ENCODE assay signal across 8 mouse cellular contexts in genomic region chr2:28534436-28535262, GRCm38 (mm10). TPM values are rescaled to one million over a fixed set of nuclear protein-coding genes. Genes with fewer than 3 reads are reported as not detected.
DNase-seq lines count a peak whose midpoint lies in the region; ATAC-seq lines count a peak whose summit lies in the region.

No protein-coding gene starts in this region.

- 32% methylated on average over 11 of the region's 11 CpGs for WGBS in heart, embryonic 13.5 days
- WGBS in midbrain, embryonic 10.5 days: 32% methylated on average over 11 of the region's 11 CpGs

- peak overlapping the region; percentile 77 for H3K4me2 ChIP-seq in heart, embryonic 13.5 days

- no peak for ATAC-seq in heart, embryonic 13.5 days (ENCODE audit: extremely low read depth, insufficient number of reproducible peaks, low FRiP score, low TSS enrichment)
- ATAC-seq in monocyte, adult 5-6 weeks (replicated peaks; ENCODE audit: insufficient number of reproducible peaks, low FRiP score, low TSS enrichment, poor library complexity, severe bottlenecking): no peak

- peak overlapping the region; percentile 94 for H3K9ac ChIP-seq in heart, embryonic 13.5 days

- no peaks in the 10 kb centered on the region for H3K27me3 ChIP-seq in heart, embryonic 13.5 days (replicated peaks)
- H3K27me3 ChIP-seq in midbrain, embryonic 10.5 days (ENCODE audit: low read depth, poor library complexity, severe bottlenecking): peaks cover 15% of the 10 kb centered on the region; the same call in 1 of the 2 replicates

- no peaks in the 10 kb centered on the region for H3K36me3 ChIP-seq in heart, embryonic 13.5 days
- H3K36me3 ChIP-seq in midbrain, embryonic 10.5 days: no peaks in the 10 kb centered on the region

- no peaks in the 10 kb centered on the region for H3K9me3 ChIP-seq in heart, embryonic 13.5 days
- no peaks in the 10 kb centered on the region for H3K9me3 ChIP-seq in midbrain, embryonic 10.5 days (replicated peaks)

- DNase-seq in NIH3T3 (ENCODE audit: low read depth): peak; percentile 93
- peak; percentile 68 for DNase-seq in embryo, embryonic 10 days (ENCODE audit: low spot score)
- DNase-seq in kidney, postnatal 36 days: peak; percentile 65 to 73
- DNase-seq in midbrain, embryonic 10.5 days (ENCODE audit: low spot score): peak; percentile 32
- no peak for DNase-seq in gastrocnemius, postnatal 36 days
- DNase-seq in gastrocnemius, adult 8-10 months (ENCODE audit: low spot score in 2 of 2): no peak

- intact Hi-C loops in gastrocnemius, postnatal 36 days (cut with DNase I): no loop called here

- peaks cover 89% of the 10 kb centered on the region for H3K4me1 ChIP-seq in heart, embryonic 13.5 days
- peaks cover 100% of the 10 kb centered on the region for H3K4me1 ChIP-seq in midbrain, embryonic 10.5 days

- peak overlapping the region; percentile 87 for H3K27ac ChIP-seq in heart, embryonic 13.5 days (replicated peaks)
- H3K27ac ChIP-seq in midbrain, embryonic 10.5 days (replicated peaks): peak overlapping the region; percentile 84

- H3K4me3 ChIP-seq in heart, embryonic 13.5 days: peak overlapping the region; percentile 78
- peak overlapping the region; percentile 70 for H3K4me3 ChIP-seq in midbrain, embryonic 10.5 days

RNA-seq across cellular contexts. Expression of gene Ralgds, which starts 21.7 kb away (rescaled TPM):
- 19.2 and 20.3 TPM in 2 replicates for polyA plus RNA-seq in heart, embryonic 13.5 days (2015; fragmentation: Nextera tagmentation; extraction: Ambion mirVana)
- polyA plus RNA-seq in midbrain, embryonic 10.5 days (2016; fragmentation: Nextera tagmentation; extraction: Ambion mirVana): 31.5 and 45.6 TPM in 2 replicates
- 3.5 to 14.6 TPM (median 9.2 TPM) in 3 replicates for total RNA-seq in monocyte, adult 5-6 weeks (2017)
- total RNA-seq in gastrocnemius, postnatal 36 days (2021): 1 to 10 TPM; 8.5 to 9.4 TPM
- 10 to 100 TPM in 2 of 4 experiments, 1 to 10 TPM in 2; 8.1 to 11.1 (median 9.4) TPM for total RNA-seq in gastrocnemius, adult 8-10 months (2022)

RNA-seq across cellular contexts. Expression of gene Cel, which starts 28.6 kb away (rescaled TPM):
- 0.31 TPM in 1 of 2 replicates, not detected in the other for polyA plus RNA-seq in heart, embryonic 13.5 days (2015; fragmentation: Nextera tagmentation; extraction: Ambion mirVana)
- polyA plus RNA-seq in midbrain, embryonic 10.5 days (2016; fragmentation: Nextera tagmentation; extraction: Ambion mirVana): not detected in 2 replicates
- total RNA-seq in monocyte, adult 5-6 weeks (2017): not detected in 3 replicates
- not detected for total RNA-seq in gastrocnemius, postnatal 36 days (2021)
- not detected for total RNA-seq in gastrocnemius, adult 8-10 months (2022)

RNA-seq across cellular contexts. Expression of gene Gm10134, which starts 28.8 kb away (rescaled TPM):
- 1.1 and 1.6 TPM in 2 replicates for polyA plus RNA-seq in heart, embryonic 13.5 days (2015; fragmentation: Nextera tagmentation; extraction: Ambion mirVana)
- 0.49 TPM in 1 of 2 replicates, not detected in the other for polyA plus RNA-seq in midbrain, embryonic 10.5 days (2016; fragmentation: Nextera tagmentation; extraction: Ambion mirVana)
- not detected in 3 replicates for total RNA-seq in monocyte, adult 5-6 weeks (2017)
- total RNA-seq in gastrocnemius, postnatal 36 days (2021): not detected
- total RNA-seq in gastrocnemius, adult 8-10 months (2022): 1 to 10 TPM in 1 of 4 experiments, not detected in 3; 1.6 TPM

RNA-seq across cellular contexts. Expression of gene Gbgt1, which starts 38.0 kb away (rescaled TPM):
- 0.25 and 0.47 TPM in 2 replicates for polyA plus RNA-seq in heart, embryonic 13.5 days (2015; fragmentation: Nextera tagmentation; extraction: Ambion mirVana)
- not detected in 2 replicates for polyA plus RNA-seq in midbrain, embryonic 10.5 days (2016; fragmentation: Nextera tagmentation; extraction: Ambion mirVana)
- 0.76 to 1.8 TPM in 2 of 3 replicates, not detected in the other for total RNA-seq in monocyte, adult 5-6 weeks (2017)
- 1 to 10 TPM in 1 of 2 experiments, under 1 TPM in 1; 0.79 to 1.2 TPM for total RNA-seq in gastrocnemius, postnatal 36 days (2021)
- under 1 TPM; 0.36 to 0.99 (median 0.62) TPM for total RNA-seq in gastrocnemius, adult 8-10 months (2022)

RNA-seq across cellular contexts. Expression of gene Gtf3c5, which starts 48.9 kb away (rescaled TPM):
- polyA plus RNA-seq in heart, embryonic 13.5 days (2015; fragmentation: Nextera tagmentation; extraction: Ambion mirVana): 29.8 and 30.9 TPM in 2 replicates
- polyA plus RNA-seq in midbrain, embryonic 10.5 days (2016; fragmentation: Nextera tagmentation; extraction: Ambion mirVana): 58.1 and 61.3 TPM in 2 replicates
- 5.6 to 17.7 TPM (median 9.1 TPM) in 3 replicates for total RNA-seq in monocyte, adult 5-6 weeks (2017)
- total RNA-seq in gastrocnemius, postnatal 36 days (2021): 1 to 10 TPM; 5.9 to 6.2 TPM
- 1 to 10 TPM; 6.5 to 8.2 (median 7.4) TPM for total RNA-seq in gastrocnemius, adult 8-10 months (2022)

Comparison
In these comparisons a context has a peak if more than half of its experiments do, and no peak if none do; other contexts are left out.
1. DNase-seq: peak in NIH3T3 (single experiment), embryo, embryonic 10 days (single experiment), kidney, postnatal 36 days (2 of 2) and midbrain, embryonic 10.5 days (single experiment); none in gastrocnemius, postnatal 36 days (0 of 2) and gastrocnemius, adult 8-10 months (0 of 2).